In genomic region chr16:7279544-7279943, GRCm38 (mm10) we compare ENCODE assay signal across 10 mouse cellular contexts.
DNase-seq lines count a peak whose midpoint lies in the region; ATAC-seq and TF ChIP-seq lines count a peak whose summit lies in the region.
"Had no signal": no experiment of that assay in that cellular context is flagged by ENCODE, and none has a peak within 500 bp of the region (broad histone marks: within the 10 kb centered on the region; RNA-seq: fewer than 3 reads in every experiment).

No protein-coding gene starts in this region.

- no peaks in the 10 kb centered on the region for H3K36me3 ChIP-seq in heart, embryonic 14.5 days (ENCODE audit: control insufficient read depth, insufficient read depth, low read length)
- no peaks in the 10 kb centered on the region for H3K36me3 ChIP-seq in myocyte (ENCODE audit: control insufficient read depth, insufficient read depth)

- TF ChIP-seq POLR2A in myocyte (IDR thresholded peaks at IDR 0.05; ENCODE audit: insufficient read length, low read depth), result no peak

- no peak for ATAC-seq in cerebellum, adult (ENCODE audit: insufficient number of reproducible peaks, low FRiP score, low TSS enrichment)
- ATAC-seq in heart, embryonic 14.5 days (ENCODE audit: insufficient number of reproducible peaks, insufficient read depth, low FRiP score, low read depth), result no peak
- no peak for ATAC-seq in CD4-positive, CD25-positive, alpha-beta regulatory T cell, adult 4 months
- ATAC-seq: forebrain, embryonic 13.5 days had no signal

- H3K4me1 ChIP-seq in heart, embryonic 14.5 days (ENCODE audit: control insufficient read depth in 2 of 2, insufficient read depth in 2 of 2, low read length in 2 of 2), result peaks cover 2 to 6% of the 10 kb centered on the region in 2 experiments; a peak in 2 of 4 replicates
- H3K4me1 ChIP-seq: forebrain, embryonic 13.5 days; megakaryocyte, embryonic 14.5 days had no signal

- no peaks in the 10 kb centered on the region for H3K79me2 ChIP-seq in myocyte (ENCODE audit: control insufficient read depth, insufficient read depth)

- 38% methylated on average over 5 of the region's 5 CpGs for WGBS in heart, embryonic 14.5 days

- H3K4me2 ChIP-seq in heart, embryonic 14.5 days (ENCODE audit: low read length), result no peak overlapping the region
- peak overlapping the region; percentile 36 for H3K4me2 ChIP-seq in myocyte (ENCODE audit: low read depth)
- H3K4me2 ChIP-seq: forebrain, embryonic 13.5 days had no signal

- no peak overlapping the region for H3ac ChIP-seq in myocyte (ENCODE audit: control insufficient read depth, insufficient read length)

- H3K27ac ChIP-seq in heart, embryonic 14.5 days (replicated peaks in 1 of 2; ENCODE audit: control insufficient read depth in 1 of 2, insufficient read depth in 1 of 2, low read depth in 2 of 2, low read length in 2 of 2), result peak overlapping the region; percentile 24 to 61; a peak in 1 of 4 replicates
- H3K27ac ChIP-seq: forebrain, embryonic 13.5 days had no signal

- H3K9ac ChIP-seq in heart, embryonic 14.5 days (ENCODE audit: low read length), result no peak overlapping the region
- H3K9ac ChIP-seq: forebrain, embryonic 13.5 days had no signal

- peak; percentile 19 for DNase-seq in cerebellum, adult 11-12 months
- peak; percentile 71 for DNase-seq in layer of hippocampus, adult 9-11 months
- DNase-seq in layer of hippocampus, postnatal 10 days (ENCODE audit: low spot score in 2 of 2), result no peak
- DNase-seq in urinary bladder, adult 18-20 months (ENCODE audit: low spot score in 2 of 2), result no peak

- H3K9me3 ChIP-seq in heart, embryonic 14.5 days (ENCODE audit: control insufficient read depth, low read length), result no peaks in the 10 kb centered on the region
- H3K9me3 ChIP-seq: forebrain, embryonic 13.5 days; megakaryocyte, embryonic 14.5 days had no signal

- H3K27me3 ChIP-seq in heart, embryonic 14.5 days (ENCODE audit: control insufficient read depth, insufficient read depth, low read length), result no peaks in the 10 kb centered on the region
- H3K27me3 ChIP-seq in myocyte (ENCODE audit: control insufficient read depth, insufficient read depth, insufficient read length), result no peaks in the 10 kb centered on the region
- H3K27me3 ChIP-seq: forebrain, embryonic 13.5 days; megakaryocyte, embryonic 14.5 days had no signal

- H3K4me3 ChIP-seq in heart, embryonic 14.5 days (ENCODE audit: control insufficient read depth in 1 of 2, insufficient read depth in 1 of 2, low read depth in 1 of 2, low read length in 2 of 2), result no peak overlapping the region
- H3K4me3 ChIP-seq in myocyte, result no peak overlapping the region
- H3K4me3 ChIP-seq: forebrain, embryonic 13.5 days; megakaryocyte, embryonic 14.5 days had no signal

TF ChIP-seq in myocyte, 11 proteins besides CTCF, POLR2A, EP300 and RAD21:
- no peak for TF ChIP-seq CEBPB (IDR thresholded peaks at IDR 0.05; ENCODE audit: insufficient read depth, poor library complexity, severe bottlenecking)
- TF ChIP-seq POLR2AphosphoS2 (IDR thresholded peaks at IDR 0.05; ENCODE audit: insufficient read length, low read depth), result no peak
- TF ChIP-seq MYOG (IDR thresholded peaks at IDR 0.05; ENCODE audit: control insufficient read depth in 1 of 3, insufficient read depth in 1 of 3, insufficient read length in 2 of 3, low read depth in 2 of 3), result no peak
- no peak for TF ChIP-seq MAX (IDR thresholded peaks at IDR 0.05; ENCODE audit: low read depth)
- no peak for TF ChIP-seq REST (IDR thresholded peaks at IDR 0.05; ENCODE audit: insufficient read depth, insufficient read length)
- TF ChIP-seq USF1 (IDR thresholded peaks at IDR 0.05; ENCODE audit: low read depth), result no peak
- no peak for TF ChIP-seq MYOD1 (IDR thresholded peaks at IDR 0.05; ENCODE audit: control insufficient read depth in 1 of 3, insufficient read length in 2 of 3, low read depth in 2 of 3)
- no peak for TF ChIP-seq TCF12 (IDR thresholded peaks at IDR 0.05; ENCODE audit: insufficient read depth, poor library complexity, severe bottlenecking)
- TF ChIP-seq E2F4 (IDR thresholded peaks at IDR 0.05; ENCODE audit: insufficient read depth), result no peak
- TF ChIP-seq SRF (IDR thresholded peaks at IDR 0.05; ENCODE audit: control insufficient read depth, insufficient read length, low read depth), result no peak
- no peak for TF ChIP-seq TCF3 (IDR thresholded peaks at IDR 0.05; ENCODE audit: insufficient read length, low read depth)

Comparison
In these comparisons a context has a peak if more than half of its experiments do, and no peak if none do; other contexts are left out.
1. DNase-seq: peak in cerebellum, adult 11-12 months (single experiment) and layer of hippocampus, adult 9-11 months (single experiment); none in layer of hippocampus, postnatal 10 days (0 of 2) and urinary bladder, adult 18-20 months (0 of 2).